Mouse (Mus musculus): ENCODE results near the gene 4930404N11Rik.

- TF ChIP-seq CTCF (IDR thresholded peaks at IDR 0.05; ENCODE audit: low read depth): no peak
- TF ChIP-seq EP300 (IDR thresholded peaks at IDR 0.05; ENCODE audit: low read depth): no peak
Measured at GRCm38 (mm10) chr10:81375322-81375721, 9.7 kb upstream of the 4930404N11Rik start.
